Mouse (Mus musculus): ENCODE measurements around the gene Pon3.

Pon3 gene

DNA sequence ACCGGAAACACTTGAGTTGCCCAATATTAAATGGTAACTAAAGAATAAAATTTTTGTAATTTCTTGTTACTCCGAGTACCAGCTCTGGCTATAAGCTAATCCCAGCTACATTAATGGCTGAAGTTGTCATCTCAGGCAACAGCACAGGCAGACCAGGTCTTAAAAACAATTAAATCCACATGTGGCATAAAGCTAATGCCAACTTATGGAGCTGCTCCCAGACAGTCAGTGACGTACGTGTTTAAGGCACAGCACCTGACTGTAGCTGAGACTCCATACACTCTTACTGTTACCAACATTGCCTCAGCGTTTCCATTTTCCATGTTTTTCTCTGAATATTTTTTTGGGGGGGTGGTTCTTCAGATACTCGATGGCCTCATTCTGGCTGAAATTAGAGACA, 76.9 kb downstream of the Pon3 start:
- no peak for DNase-seq (ENCODE audit: low read depth)

GRCm38 (mm10) chr6:5177967-5178891, 77.9 kb downstream of the Pon3 start:
- DNase-seq (ENCODE audit: low read depth): no peak

GRCm38 (mm10) chr6:5174179-5174812, 81.8 kb downstream of the Pon3 start:
- no peak for DNase-seq (ENCODE audit: low read depth)

- no peak for DNase-seq (ENCODE audit: low read depth)
Measured at GRCm38 (mm10) chr6:5172571-5172970, 83.5 kb downstream of the Pon3 start.

GRCm38 (mm10) chr6:5171418-5171817, 84.7 kb downstream of the Pon3 start:
- DNase-seq (ENCODE audit: low read depth): no peak

Data from naive thymus-derived CD4-positive, alpha-beta T cell, adult 2 months (primary cell).